Mouse (Mus musculus): ENCODE data around the gene Dcdc2c. TPM values are rescaled to one million over a fixed set of nuclear protein-coding genes. Genes with fewer than 3 reads are reported as not detected.

Dcdc2c gene
- polyA plus RNA-seq, 1 experiment from 2014 or later: 0.14 TPM

- H3K27me3 ChIP-seq (replicated peaks; ENCODE audit: low read depth, poor library complexity, severe bottlenecking): no peaks in the 10 kb centered on the region
- WGBS: 87% methylated on average over 2 of the region's 2 CpGs
- no peaks in the 10 kb centered on the region for H3K4me1 ChIP-seq
- H3K36me3 ChIP-seq (replicated peaks): no peaks in the 10 kb centered on the region
- H3K9me3 ChIP-seq: 0 out of 2 replicates have a peak, but pooled peaks cover 4% of the 10 kb centered on the region
- no peak overlapping the region for H3K27ac ChIP-seq (replicated peaks)
- DNase-seq (ENCODE audit: low spot score): no peak
- H3K4me3 ChIP-seq: no peak overlapping the region
Measured at GRCm38 (mm10) chr12:28572241-28572640, 20.0 kb upstream of the Dcdc2c start.

- H3K9me3 ChIP-seq: no peaks in the 10 kb centered on the region
- no peak overlapping the region for H3K4me3 ChIP-seq
- DNase-seq (ENCODE audit: low spot score): no peak
- H3K27ac ChIP-seq (replicated peaks): no peak overlapping the region
- no peaks in the 10 kb centered on the region for H3K36me3 ChIP-seq (replicated peaks)
- 68% methylated on average over 18 of the region's 18 CpGs for WGBS
- H3K4me1 ChIP-seq: no peaks in the 10 kb centered on the region
- H3K27me3 ChIP-seq (replicated peaks; ENCODE audit: low read depth, poor library complexity, severe bottlenecking): peaks cover 19% of the 10 kb centered on the region
Measured at GRCm38 (mm10) chr12:28551775-28552174, 424 bp downstream of the Dcdc2c start.

DNA sequence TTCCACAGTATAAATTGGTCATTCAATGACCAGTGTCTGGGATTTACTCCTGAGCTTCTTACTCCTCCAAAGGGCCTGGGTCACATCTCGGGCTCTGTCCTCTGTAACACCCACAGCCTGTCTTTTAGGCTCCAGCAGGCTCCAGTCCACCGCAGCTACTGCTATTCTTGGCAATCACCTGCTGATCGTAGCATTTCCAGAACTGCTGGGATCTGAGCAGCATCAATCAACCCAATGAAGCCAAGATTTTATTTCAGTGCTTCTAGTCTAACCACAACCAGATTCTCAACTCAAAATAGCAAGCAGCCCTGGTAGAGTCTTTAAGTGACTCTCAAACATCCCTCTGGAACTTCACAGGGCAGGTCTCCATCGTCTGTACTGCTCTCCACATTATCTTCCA lies 3.3 kb downstream of the Dcdc2c start:
- Histone ChIP-seq H3K36me3 (replicated peaks) (no peaks in the 10 kb centered on the region), H3K9me3 (no peaks in the 10 kb centered on the region), H3K27ac (replicated peaks) (no peak overlapping the region), H3K4me3 (no peak overlapping the region), H3K4me1 (no peaks in the 10 kb centered on the region), H3K27me3 (replicated peaks; ENCODE audit: low read depth, poor library complexity, severe bottlenecking) (peaks cover 19% of the 10 kb centered on the region)
- DNase-seq (ENCODE audit: low spot score): no peak
- WGBS: 72% methylated on average over 4 of the region's 4 CpGs

GRCm38 (mm10) chr12:28514264-28514775 lies 37.9 kb downstream of the Dcdc2c start:
- 71% methylated on average over 1 of the region's 1 CpGs for WGBS
- 0 out of 2 replicates have a peak, but pooled peaks cover 4% of the 10 kb centered on the region for H3K9me3 ChIP-seq
- no peaks in the 10 kb centered on the region for H3K27me3 ChIP-seq (replicated peaks; ENCODE audit: low read depth, poor library complexity, severe bottlenecking)
- H3K4me3 ChIP-seq: no peak overlapping the region
- H3K36me3 ChIP-seq (replicated peaks): no peaks in the 10 kb centered on the region
- no peak for DNase-seq (ENCODE audit: low spot score)
- no peak overlapping the region for H3K27ac ChIP-seq (replicated peaks)
- no peaks in the 10 kb centered on the region for H3K4me1 ChIP-seq

GRCm38 (mm10) chr12:28509699-28510280 lies 42.4 kb downstream of the Dcdc2c start:
- H3K9me3 ChIP-seq: 0 out of 2 replicates have a peak, but pooled peaks cover 4% of the 10 kb centered on the region
- no peaks in the 10 kb centered on the region for H3K27me3 ChIP-seq (replicated peaks; ENCODE audit: low read depth, poor library complexity, severe bottlenecking)
- H3K4me1 ChIP-seq: no peaks in the 10 kb centered on the region
- H3K36me3 ChIP-seq (replicated peaks): no peaks in the 10 kb centered on the region
- no peak overlapping the region for H3K27ac ChIP-seq (replicated peaks)
- no peak for DNase-seq (ENCODE audit: low spot score)
- H3K4me3 ChIP-seq: no peak overlapping the region
- WGBS: 42% methylated on average over 5 of the region's 5 CpGs

- no peak overlapping the region for H3K4me3 ChIP-seq
- no peaks in the 10 kb centered on the region for H3K9me3 ChIP-seq
- WGBS: 89% methylated on average over 5 of the region's 5 CpGs
- no peaks in the 10 kb centered on the region for H3K4me1 ChIP-seq
- H3K27me3 ChIP-seq (replicated peaks; ENCODE audit: low read depth, poor library complexity, severe bottlenecking): no peaks in the 10 kb centered on the region
- DNase-seq (ENCODE audit: low spot score): no peak
- no peak overlapping the region for H3K27ac ChIP-seq (replicated peaks)
- H3K36me3 ChIP-seq (replicated peaks): no peaks in the 10 kb centered on the region
Measured at GRCm38 (mm10) chr12:28494289-28494688, 57.9 kb downstream of the Dcdc2c start.

DNA sequence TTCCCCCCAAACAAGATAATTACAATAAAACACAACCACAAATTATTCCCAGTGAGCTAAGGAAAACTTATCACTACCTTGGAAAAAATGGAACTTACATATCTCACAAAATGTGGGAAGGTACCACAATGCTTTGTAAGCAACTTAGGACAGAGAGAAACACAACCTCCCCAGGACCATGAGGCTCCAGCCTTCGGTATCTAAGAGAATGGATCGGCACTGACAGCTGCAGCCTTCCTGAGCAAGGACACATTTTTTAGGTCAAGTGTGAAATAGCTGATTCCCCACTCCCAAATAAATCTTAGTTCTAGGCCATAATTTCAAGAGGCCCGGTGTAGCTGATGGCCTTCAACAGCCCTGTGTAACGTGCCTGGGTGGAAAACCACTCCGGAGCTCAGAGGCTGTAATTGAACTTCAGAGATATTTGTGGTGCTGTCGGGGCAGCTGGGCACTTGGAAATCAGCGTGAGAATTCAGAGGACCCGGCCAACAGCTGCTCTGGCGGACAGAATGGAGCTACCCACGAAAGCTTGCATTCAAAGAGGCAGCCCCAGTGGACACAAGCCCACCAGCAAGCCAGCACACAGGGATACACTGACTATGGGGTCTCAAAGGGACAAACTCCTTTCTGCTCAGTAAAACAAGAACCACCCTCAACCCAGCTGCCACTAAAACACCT lies 69.6 kb downstream of the Dcdc2c start:
- Histone ChIP-seq H3K36me3 (replicated peaks) (no peaks in the 10 kb centered on the region), H3K27me3 (replicated peaks; ENCODE audit: low read depth, poor library complexity, severe bottlenecking) (no peaks in the 10 kb centered on the region), H3K4me3 (no peak overlapping the region), H3K9me3 (no peaks in the 10 kb centered on the region), H3K4me1 (no peaks in the 10 kb centered on the region), H3K27ac (replicated peaks) (no peak overlapping the region)
- WGBS: 87% methylated on average over 10 of the region's 10 CpGs
- DNase-seq (ENCODE audit: low spot score): no peak

- H3K9me3 ChIP-seq: peaks cover 3% of the 10 kb centered on the region; the same call in 1 of the 2 replicates
- no peaks in the 10 kb centered on the region for H3K36me3 ChIP-seq (replicated peaks)
- H3K27ac ChIP-seq (replicated peaks): peak overlapping the region; percentile 66
- no peak for DNase-seq (ENCODE audit: low spot score)
- peaks cover 8% of the 10 kb centered on the region for H3K4me1 ChIP-seq
- no peaks in the 10 kb centered on the region for H3K27me3 ChIP-seq (replicated peaks; ENCODE audit: low read depth, poor library complexity, severe bottlenecking)
- H3K4me3 ChIP-seq: no peak overlapping the region
- WGBS: 57% methylated on average over 2 of the region's 2 CpGs
Measured at GRCm38 (mm10) chr12:28460951-28461431, 91.2 kb downstream of the Dcdc2c start.

- Histone ChIP-seq H3K9me3 (peaks cover 3% of the 10 kb centered on the region; the same call in 1 of the 2 replicates), H3K27me3 (replicated peaks; ENCODE audit: low read depth, poor library complexity, severe bottlenecking) (no peaks in the 10 kb centered on the region), H3K36me3 (replicated peaks) (no peaks in the 10 kb centered on the region), H3K4me1 (peaks cover 8% of the 10 kb centered on the region), H3K4me3 (no peak overlapping the region), H3K27ac (replicated peaks) (no peak overlapping the region)
- no peak for DNase-seq (ENCODE audit: low spot score)
- 54% methylated on average over 7 of the region's 7 CpGs for WGBS
Measured at GRCm38 (mm10) chr12:28460523-28460922, 91.7 kb downstream of the Dcdc2c start.

GRCm38 (mm10) chr12:28458786-28459185 lies 93.4 kb downstream of the Dcdc2c start:
- peaks cover 8% of the 10 kb centered on the region for H3K4me1 ChIP-seq
- no peaks in the 10 kb centered on the region for H3K36me3 ChIP-seq (replicated peaks)
- H3K27ac ChIP-seq (replicated peaks): no peak overlapping the region
- WGBS: 92% methylated on average over 5 of the region's 5 CpGs
- no peak overlapping the region for H3K4me3 ChIP-seq
- no peaks in the 10 kb centered on the region for H3K27me3 ChIP-seq (replicated peaks; ENCODE audit: low read depth, poor library complexity, severe bottlenecking)
- DNase-seq (ENCODE audit: low spot score): no peak
- H3K9me3 ChIP-seq: peaks cover 3% of the 10 kb centered on the region; the same call in 1 of the 2 replicates

GRCm38 (mm10) chr12:28436536-28436935 lies 115.7 kb downstream of the Dcdc2c start:
- Histone ChIP-seq H3K4me1 (peaks cover 20% of the 10 kb centered on the region), H3K36me3 (replicated peaks) (no peaks in the 10 kb centered on the region), H3K27me3 (replicated peaks; ENCODE audit: low read depth, poor library complexity, severe bottlenecking) (no peaks in the 10 kb centered on the region), H3K4me3 (no peak overlapping the region), H3K27ac (replicated peaks) (no peak overlapping the region), H3K9me3 (no peaks in the 10 kb centered on the region)
- DNase-seq (ENCODE audit: low spot score): no peak
- WGBS: 78% methylated on average over 5 of the region's 5 CpGs

DNA sequence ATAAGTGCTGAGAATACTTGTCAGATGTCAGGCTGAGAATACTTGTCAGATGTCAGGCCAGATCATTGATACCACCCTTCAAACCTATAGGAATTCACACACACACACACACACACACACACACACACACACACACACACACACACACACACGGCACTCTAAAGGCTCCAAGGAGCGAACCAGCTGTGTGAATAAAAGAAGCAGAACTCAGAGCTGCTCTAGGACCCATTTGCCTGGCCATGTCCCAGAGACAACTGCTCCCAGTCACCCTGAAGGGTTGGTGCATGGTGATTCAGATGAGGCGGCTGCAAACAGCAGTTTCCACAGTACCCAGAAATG lies 119.5 kb downstream of the Dcdc2c start:
- Histone ChIP-seq H3K4me1 (peaks cover 20% of the 10 kb centered on the region), H3K27ac (replicated peaks) (peak overlapping the region; percentile 89), H3K27me3 (replicated peaks; ENCODE audit: low read depth, poor library complexity, severe bottlenecking) (no peaks in the 10 kb centered on the region), H3K9me3 (0 out of 2 replicates have a peak, but pooled peaks cover 9% of the 10 kb centered on the region), H3K36me3 (replicated peaks) (no peaks in the 10 kb centered on the region; the same call in 1 of the 2 replicates), H3K4me3 (no peak overlapping the region)
- DNase-seq (ENCODE audit: low spot score): no peak
- WGBS: 79% methylated on average over 3 of the region's 3 CpGs

Measured in embryonic facial prominence, embryonic 10.5 days (tissue).